Mouse (Mus musculus) MEL-GATA-1-ER (cell line): ENCODE results near the gene Notch3.
"Not testable (repeated sequence)": the region's sequence is repeated elsewhere in the genome, so short reads cannot be mapped to it uniquely, and the experiment has no call there.

Source experiments
- DNase-seq: peaks from one replicate; pipeline ENCODE4 v3.0.0-alpha.2; 2012; ENCODE audit warnings: low read depth; ENCODE audit errors: extremely low read depth

Gene Notch3

GRCm38 (mm10) chr17:32119196-32119595 is 47.5 kb downstream of the Notch3 start:
- DNase-seq: no peak

DNA sequence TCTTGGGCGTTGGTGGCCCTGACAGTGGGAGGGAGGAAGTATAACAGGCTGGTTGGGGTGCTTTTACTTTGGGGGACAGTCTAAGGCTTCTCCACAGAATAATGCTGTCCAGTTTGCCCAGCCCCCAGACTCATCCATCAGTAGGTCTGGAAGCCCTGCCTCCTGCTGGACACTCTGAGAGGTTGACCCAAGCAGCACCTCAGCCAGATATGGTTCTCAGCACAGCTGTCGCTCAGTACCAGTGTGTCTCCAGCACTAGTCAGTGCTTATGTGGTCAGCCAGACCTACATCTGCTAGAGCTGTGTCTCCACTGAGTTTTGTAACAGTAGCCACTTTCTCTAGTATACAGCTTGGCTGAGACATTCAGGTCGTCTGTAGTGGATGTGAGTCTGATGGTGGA is 48.2 kb downstream of the Notch3 start:
- no peak for DNase-seq

DNA sequence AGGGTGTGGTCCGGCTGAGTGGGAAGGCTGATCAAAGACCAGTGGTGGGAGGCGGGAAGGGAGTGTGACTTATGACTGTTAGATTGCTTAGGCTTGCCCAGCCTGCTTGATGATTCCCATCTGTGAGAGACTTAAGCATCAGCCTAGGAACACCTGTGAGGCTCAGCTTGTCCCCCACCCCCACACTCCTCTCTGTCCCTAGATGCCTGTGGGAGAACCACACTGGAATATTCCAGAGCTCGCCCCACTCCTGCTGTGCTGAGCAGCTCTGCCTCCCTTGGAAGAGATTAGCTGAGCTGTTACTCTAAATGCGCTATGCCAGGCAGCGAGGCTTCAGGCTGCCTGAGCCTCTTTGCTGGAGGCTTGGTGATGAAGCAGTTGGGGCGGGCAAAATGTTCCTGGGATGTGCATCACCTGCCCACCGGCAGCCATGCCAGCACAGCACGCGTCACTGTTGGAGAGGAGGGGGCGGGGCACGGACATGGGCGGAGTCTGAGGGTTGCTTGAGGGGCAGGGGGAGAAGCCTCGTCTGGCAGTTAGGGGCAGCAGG is 48.7 kb downstream of the Notch3 start:
- not testable (repeated sequence) for DNase-seq

DNA sequence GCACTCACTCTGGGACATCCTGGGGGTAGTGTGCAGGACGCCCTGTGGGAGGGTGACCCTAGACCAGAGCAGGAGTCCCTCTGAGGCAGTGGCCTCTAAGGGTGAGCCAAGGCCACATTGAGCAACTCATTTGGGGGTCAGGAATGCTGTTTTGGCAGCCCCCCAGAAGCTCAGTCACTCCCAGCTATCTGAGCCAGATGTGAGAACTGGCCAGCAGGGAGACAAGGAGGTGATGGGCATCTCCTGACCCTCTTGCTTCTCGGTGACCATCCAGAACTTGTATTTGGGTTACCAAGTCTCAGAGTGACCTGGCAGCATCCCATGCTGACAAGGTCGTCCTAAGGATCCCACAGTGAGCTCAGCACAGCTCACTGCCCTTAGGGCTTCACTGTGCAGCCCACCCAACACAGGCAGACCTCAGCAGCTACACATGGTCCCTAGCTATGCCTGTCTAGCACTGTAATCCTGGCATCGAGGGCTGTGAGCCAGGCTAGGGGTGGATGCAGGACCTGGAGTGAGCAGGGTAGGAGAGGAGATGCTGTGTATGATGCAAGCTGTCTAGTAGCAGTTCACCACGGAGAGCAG is 49.3 kb downstream of the Notch3 start:
- DNase-seq: no peak

DNA sequence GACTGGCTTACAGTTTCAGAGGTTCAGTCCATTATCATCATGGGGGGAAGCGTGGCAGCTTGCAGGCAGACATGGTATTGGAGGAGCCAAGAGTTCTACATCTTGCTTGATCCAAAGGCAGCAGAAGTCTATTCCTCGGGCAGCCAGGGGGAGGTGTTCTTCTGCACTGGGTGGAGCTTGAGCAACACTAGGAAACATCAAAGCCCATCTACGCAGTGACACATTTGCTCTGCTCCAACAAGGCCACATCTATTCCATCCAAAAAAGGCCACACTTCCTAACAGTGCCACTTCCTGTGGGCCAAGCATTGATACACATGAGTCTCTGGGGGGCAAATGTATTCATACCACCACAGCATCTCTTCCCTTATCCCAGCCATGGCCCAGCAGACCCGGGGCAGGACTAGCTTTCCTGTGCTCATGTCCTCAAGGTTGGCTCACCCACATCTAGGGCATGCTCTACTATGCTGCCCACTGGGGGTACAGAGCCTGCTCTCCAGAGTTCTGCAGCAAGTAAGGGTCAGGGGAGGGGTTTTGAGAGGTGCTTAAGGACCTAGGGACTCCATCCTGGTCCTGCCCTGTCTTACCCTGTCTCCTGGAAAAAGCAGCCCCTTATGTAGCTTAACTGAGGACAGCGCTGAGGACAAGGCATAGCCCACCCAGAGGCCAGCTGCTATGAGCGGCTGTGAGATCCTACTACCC is 49.9 kb downstream of the Notch3 start:
- no peak for DNase-seq

DNA sequence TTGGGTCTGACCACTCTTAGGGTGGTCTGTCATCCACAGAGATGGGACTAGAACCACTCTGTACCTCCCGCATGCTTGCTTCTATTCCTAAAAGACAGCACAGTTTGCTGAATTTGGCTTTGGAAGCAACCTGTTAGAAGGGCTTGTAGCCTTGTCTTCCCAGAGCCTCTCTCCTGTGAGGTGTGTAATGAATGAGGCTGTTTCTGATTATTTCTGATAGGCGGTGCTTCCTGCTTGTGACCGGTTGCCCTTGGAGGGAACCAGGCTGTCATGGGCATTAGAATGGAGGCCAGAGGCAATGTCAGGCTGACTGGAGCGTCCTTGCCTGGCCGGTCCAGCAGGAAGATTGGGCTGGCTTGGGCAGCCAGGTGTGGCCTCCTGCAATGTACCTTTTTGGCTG is 52.2 kb downstream of the Notch3 start:
- not testable (repeated sequence) for DNase-seq

DNA sequence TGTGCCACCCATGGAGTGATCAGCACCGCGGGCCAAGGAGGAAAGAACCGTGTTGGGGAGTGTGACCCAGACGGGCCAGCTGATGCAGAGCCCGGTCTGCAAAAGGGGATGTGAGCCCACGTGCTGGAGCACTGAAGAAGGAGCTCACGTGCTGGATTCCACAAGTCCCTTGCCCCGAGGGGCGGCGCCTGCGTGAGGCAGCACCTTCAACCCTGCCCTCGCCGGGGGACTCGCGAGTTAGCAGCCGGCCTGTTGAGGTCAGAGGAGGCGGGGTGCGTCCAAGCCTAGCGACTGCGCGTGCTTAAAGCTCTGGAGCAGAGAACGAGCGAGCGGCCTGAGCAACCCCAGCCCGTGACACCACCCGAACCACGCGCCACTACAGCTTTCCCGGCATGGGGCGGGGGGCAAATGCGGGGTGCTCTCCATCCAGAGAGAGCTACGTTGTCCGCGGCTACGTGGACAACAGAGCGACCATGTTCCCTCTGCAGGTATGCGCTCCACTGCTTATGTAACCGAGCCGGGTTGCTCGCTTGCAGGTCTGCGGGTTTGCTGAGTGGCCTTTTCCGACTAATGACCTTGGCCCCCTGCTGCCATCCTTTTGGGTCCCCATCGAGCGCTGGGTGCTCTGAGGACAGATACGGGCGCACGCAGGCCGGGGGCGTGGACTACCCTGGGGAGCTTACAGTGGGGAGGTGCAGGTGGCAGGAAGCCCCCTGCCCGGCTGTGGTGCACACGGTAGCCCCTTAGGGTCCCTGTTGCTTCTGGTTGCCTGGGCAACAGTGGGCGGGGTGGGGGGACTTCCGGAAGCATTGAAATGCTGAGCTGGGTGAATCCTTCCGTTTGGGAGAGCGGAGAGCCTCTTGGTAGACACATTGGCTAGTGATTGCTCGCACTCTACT is 52.9 kb downstream of the Notch3 start:
- peak; percentile 75 for DNase-seq

GRCm38 (mm10) chr17:32113255-32113522 is 53.5 kb downstream of the Notch3 start:
- DNase-seq: peak; percentile 74

DNA sequence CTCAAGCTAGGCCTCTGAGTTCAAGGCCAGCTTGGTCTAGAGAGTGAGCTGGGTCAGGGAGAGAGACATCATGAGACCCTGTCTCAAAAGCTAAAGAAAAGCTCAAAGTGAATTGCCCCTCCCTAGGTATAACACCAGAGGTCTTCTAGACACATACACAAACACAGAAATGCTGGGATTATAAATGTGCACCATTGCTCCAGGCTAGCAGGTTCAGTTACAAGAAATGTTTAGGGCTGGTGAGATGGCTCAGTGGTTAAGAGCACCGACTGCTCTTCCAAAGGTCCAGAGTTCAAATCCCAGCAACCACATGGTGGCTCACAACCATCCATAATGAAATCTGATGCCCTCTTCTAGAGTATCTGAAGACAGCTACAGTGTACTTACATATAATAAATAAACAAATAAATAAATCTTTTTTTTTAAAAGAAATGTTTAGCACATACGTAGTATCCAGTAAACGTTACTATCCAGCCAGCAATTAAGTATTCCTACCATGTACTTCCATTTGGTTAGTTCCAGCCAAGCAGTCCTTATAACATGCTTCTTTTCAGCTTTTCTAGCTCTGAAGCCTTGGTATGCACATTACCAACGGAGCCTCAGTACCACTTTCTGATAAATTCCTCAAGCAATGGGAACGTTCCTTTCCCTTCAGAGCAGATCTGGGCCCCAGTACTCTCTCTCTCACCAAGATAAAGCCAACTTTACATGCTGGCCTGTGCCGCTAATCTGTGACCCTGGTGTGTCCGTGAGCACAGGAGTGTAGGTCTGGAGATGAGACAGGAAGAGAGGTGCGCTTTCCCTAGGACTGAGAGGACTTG is 54.0 kb downstream of the Notch3 start:
- no peak for DNase-seq

DNA sequence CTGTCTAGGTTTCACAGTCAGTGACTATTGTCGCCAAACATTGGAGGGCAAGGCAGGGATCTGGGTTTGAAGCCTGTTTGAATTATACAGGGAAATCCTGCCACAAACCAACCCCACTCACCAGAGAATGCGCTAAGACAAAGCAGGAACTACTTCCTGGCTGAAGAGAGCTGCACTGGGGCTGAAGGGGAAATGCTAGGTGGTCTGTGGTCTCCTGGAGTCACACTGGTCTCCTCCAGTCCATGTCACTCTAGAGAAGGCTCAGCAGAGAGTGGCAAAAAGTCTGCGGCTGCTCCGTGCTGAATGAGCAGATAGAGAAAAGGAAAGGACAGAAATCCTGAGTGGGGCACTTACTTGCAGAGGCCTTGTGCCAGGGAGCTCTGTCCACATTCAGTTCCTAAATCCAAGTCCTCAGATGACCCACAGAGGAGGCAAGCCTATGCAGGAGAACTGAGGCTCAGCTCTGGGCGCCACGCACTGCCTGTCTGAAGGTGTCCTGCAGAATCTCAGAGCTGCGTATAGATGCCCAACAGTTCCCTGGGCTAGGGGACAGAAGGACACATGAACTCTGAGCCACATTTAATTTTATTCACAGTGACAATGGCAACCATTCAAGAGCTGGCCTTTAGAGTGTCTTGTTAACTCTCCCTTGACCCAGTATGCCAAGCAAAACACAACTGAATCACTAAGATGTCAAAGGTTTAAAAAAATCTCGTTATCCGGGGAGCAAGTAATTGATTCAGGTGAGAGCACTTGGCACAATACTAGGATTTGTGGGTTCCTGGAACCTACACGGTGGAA is 55.5 kb downstream of the Notch3 start:
- no peak for DNase-seq

- no peak for DNase-seq
These were observed 56.2 kb downstream of the Notch3 start for GRCm38 (mm10) chr17:32110424-32110823.

- DNase-seq: no peak
These were observed 57.3 kb downstream of the Notch3 start for GRCm38 (mm10) chr17:32109201-32109940.

DNA sequence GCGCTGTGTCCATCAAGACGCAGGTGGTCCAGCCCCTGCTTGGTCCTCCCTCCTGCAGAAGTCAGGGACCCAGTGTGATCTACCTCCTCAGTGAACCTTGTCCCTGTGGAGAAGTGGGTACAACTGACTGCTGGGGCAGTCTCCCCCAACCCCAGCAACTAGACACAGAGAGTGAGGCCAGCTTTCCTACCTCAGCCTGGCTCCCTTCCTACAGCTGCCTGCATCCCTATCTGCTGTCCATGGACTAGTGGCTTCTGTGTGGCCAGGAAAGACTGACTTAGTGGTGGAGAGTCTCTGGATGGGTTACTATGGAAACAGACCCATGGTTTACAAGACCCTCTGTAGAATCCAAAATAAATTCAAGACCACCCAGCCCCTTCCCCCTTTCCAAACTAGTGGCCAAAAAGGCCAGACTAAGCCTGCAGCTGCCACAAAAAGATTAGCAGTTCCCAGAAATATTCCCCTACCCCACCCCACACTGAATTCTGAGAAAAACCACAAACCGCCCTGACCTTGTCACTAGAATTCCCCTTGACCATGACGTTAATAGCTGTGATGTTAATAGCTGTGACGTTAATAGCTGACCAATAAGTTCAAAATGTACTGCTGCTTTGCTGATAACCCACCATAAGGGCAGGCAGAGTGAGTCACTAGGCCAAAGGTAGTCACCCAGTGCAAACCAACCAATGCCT is 58.2 kb downstream of the Notch3 start:
- DNase-seq: not testable (repeated sequence)

DNA sequence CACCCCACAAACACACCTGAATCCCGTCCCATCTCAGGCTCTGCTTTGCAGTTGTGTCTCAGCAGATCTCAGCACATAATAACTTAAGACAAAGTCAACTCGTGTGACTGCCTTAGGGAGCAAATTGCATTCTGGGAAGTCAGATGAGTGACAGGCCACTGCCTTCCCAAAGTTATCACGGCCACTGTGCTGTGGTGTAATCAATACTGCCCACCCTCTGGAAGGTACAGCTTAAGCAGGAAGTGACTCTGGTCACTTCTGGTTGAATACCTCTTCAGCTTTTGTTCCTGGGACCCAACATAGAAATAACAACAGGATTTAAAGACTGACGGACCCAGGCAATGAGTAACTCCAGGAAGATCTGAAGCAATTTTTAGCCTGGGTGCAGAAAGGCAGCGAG is 58.8 kb downstream of the Notch3 start:
- no peak for DNase-seq

DNA sequence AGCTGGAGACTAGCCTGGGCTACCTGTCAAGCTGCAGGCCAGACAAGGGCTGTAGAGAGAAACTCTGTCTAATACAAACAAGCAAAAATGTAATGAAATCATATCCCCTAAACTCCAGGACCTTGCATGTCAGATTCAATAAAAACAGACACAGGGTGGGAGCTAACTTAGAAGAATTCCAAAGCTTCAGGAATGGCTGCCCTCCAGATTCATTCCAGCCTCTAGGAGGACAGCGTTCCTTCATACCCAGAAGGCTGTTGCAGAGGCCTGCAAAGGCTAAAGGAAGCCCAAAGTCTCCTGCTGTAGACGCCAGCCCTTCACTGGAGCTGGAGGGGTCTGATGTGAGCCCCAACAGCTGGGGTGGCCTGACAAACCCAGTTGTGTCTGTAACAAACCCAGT is 60.3 kb downstream of the Notch3 start:
- no peak for DNase-seq

DNA sequence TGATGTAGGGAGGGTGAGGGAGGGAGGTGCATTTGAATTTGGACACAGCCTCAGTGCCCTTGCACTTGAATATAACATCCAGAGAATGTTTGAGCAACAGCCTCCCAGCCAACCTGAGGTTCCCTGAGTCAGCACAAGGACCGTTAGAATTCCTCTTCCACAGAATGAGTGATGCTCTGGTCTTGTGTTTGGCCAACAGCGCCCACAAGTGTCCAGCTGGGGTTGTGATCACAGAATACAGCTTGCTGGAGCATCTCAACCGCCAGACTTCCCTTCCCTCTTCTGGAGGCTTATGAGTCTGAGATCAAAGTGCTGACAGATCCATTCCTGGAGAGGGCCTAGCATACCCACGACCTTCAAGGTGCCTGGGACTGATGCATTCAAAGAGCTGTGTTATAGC is 63.6 kb downstream of the Notch3 start:
- no peak for DNase-seq

- DNase-seq: no peak
These were observed 66.6 kb downstream of the Notch3 start for GRCm38 (mm10) chr17:32099943-32100586.

GRCm38 (mm10) chr17:32099574-32099942 is 67.1 kb downstream of the Notch3 start:
- no peak for DNase-seq

- not testable (repeated sequence) for DNase-seq
These were observed 67.7 kb downstream of the Notch3 start for GRCm38 (mm10) chr17:32098905-32099304.
